Mouse (Mus musculus): ENCODE measurements around the gene Tpm3.
A peak's percentile ranks its signal among the peaks of the same experiment; 100 is the strongest.
"Not testable (repeated sequence)": the region's sequence is repeated elsewhere in the genome, so short reads cannot be mapped to it uniquely, and the experiment has no call there.

Tpm3 gene

GRCm38 (mm10) chr3:90083698-90084324, 11.4 kb downstream of the Tpm3 start:
- peak; percentile 26 for DNase-seq (ENCODE audit: low read depth, low spot score)

- peak; percentile 21 for DNase-seq (ENCODE audit: low read depth, low spot score)
These were observed 12.3 kb downstream of the Tpm3 start for GRCm38 (mm10) chr3:90084790-90085189.

GRCm38 (mm10) chr3:90085281-90085680, 12.8 kb downstream of the Tpm3 start:
- DNase-seq (ENCODE audit: low read depth, low spot score), result peak; percentile 78

- no peak for DNase-seq (ENCODE audit: low read depth, low spot score)
These were observed 13.6 kb downstream of the Tpm3 start for GRCm38 (mm10) chr3:90086068-90086467.

- no peak for DNase-seq (ENCODE audit: low read depth, low spot score)
These were observed 16.2 kb downstream of the Tpm3 start for GRCm38 (mm10) chr3:90088617-90089016.

- DNase-seq (ENCODE audit: low read depth, low spot score), result no peak
These were observed 18.4 kb downstream of the Tpm3 start for GRCm38 (mm10) chr3:90090892-90091291.

GRCm38 (mm10) chr3:90094453-90094852, 22.0 kb downstream of the Tpm3 start:
- DNase-seq (ENCODE audit: low read depth, low spot score), result no peak

GRCm38 (mm10) chr3:90097928-90098327, 25.5 kb downstream of the Tpm3 start:
- no peak for DNase-seq (ENCODE audit: low read depth, low spot score)

GRCm38 (mm10) chr3:90101010-90101409, 28.6 kb downstream of the Tpm3 start:
- no peak for DNase-seq (ENCODE audit: low read depth, low spot score)

- DNase-seq (ENCODE audit: low read depth, low spot score), result no peak
These were observed 29.2 kb downstream of the Tpm3 start for GRCm38 (mm10) chr3:90101673-90102072.

GRCm38 (mm10) chr3:90102239-90102638, 29.8 kb downstream of the Tpm3 start:
- DNase-seq (ENCODE audit: low read depth, low spot score), result no peak

GRCm38 (mm10) chr3:90103176-90103575, 30.7 kb downstream of the Tpm3 start:
- DNase-seq (ENCODE audit: low read depth, low spot score), result no peak

GRCm38 (mm10) chr3:90103938-90104337, 31.5 kb downstream of the Tpm3 start, which contains the start of gene Nup210l:
Gene Nup210l, plus strand, starts transcription at chr3:90104132.
- DNase-seq (ENCODE audit: low read depth, low spot score), result no peak

- DNase-seq (ENCODE audit: low read depth, low spot score), result no peak
These were observed 39.3 kb downstream of the Tpm3 start for GRCm38 (mm10) chr3:90111706-90112105.

GRCm38 (mm10) chr3:90114342-90114741, 41.9 kb downstream of the Tpm3 start:
- DNase-seq (ENCODE audit: low read depth, low spot score), result no peak

- DNase-seq (ENCODE audit: low read depth, low spot score), result no peak
These were observed 43.1 kb downstream of the Tpm3 start for GRCm38 (mm10) chr3:90115526-90115925.

- DNase-seq (ENCODE audit: low read depth, low spot score), result peak; percentile 88
These were observed 45.8 kb downstream of the Tpm3 start for GRCm38 (mm10) chr3:90118132-90118790.

- not testable (repeated sequence) for DNase-seq (ENCODE audit: low read depth, low spot score)
These were observed 49.6 kb downstream of the Tpm3 start for GRCm38 (mm10) chr3:90122036-90122435.

- no peak for DNase-seq (ENCODE audit: low read depth, low spot score)
These were observed 53.3 kb downstream of the Tpm3 start for GRCm38 (mm10) chr3:90125710-90126109.

GRCm38 (mm10) chr3:90127881-90128280, 55.4 kb downstream of the Tpm3 start:
- no peak for DNase-seq (ENCODE audit: low read depth, low spot score)

GRCm38 (mm10) chr3:90132745-90133144, 60.3 kb downstream of the Tpm3 start:
- no peak for DNase-seq (ENCODE audit: low read depth, low spot score)

- DNase-seq (ENCODE audit: low read depth, low spot score), result no peak
These were observed 60.9 kb downstream of the Tpm3 start for GRCm38 (mm10) chr3:90133331-90133730.

- peak; percentile 46 for DNase-seq (ENCODE audit: low read depth, low spot score)
These were observed 62.0 kb downstream of the Tpm3 start for GRCm38 (mm10) chr3:90134483-90134882.

Data from 3T3-L1 (cell line).